Mouse (Mus musculus) myocyte (in vitro differentiated cells): Measurements from ENCODE around the gene Dnajb4. TPM values are rescaled to one million over a fixed set of nuclear protein-coding genes. Genes with fewer than 3 reads are reported as not detected.
"Not testable (repeated sequence)": the region's sequence is repeated elsewhere in the genome, so short reads cannot be mapped to it uniquely, and the experiment has no call there.

Experiments used
- H3K27me3 ChIP-seq: one replicate; pipeline ENCODE4 v1.6.1; 2011; ENCODE audit not compliant: control insufficient read depth, insufficient read depth, insufficient read length
- H3K36me3 ChIP-seq: one replicate; pipeline ENCODE4 v1.6.1; 2011; ENCODE audit not compliant: control insufficient read depth, insufficient read depth
- H3K4me2 ChIP-seq: one replicate; pipeline ENCODE4 v1.6.1; 2011; ENCODE audit warnings: low read depth, control low read depth
- H3K4me3 ChIP-seq: one replicate; pipeline ENCODE4 v1.5.1; 2011; ENCODE audit warnings: mild to moderate bottlenecking, control low read depth, moderate library complexity
- H3K79me2 ChIP-seq: one replicate; pipeline ENCODE4 v1.6.1; 2011; ENCODE audit not compliant: control insufficient read depth, insufficient read depth
- H3ac ChIP-seq: one replicate; pipeline ENCODE4 v1.6.1; 2011; ENCODE audit not compliant: control insufficient read depth, insufficient read length
- CEBPB ChIP-seq: IDR thresholded peaks from 2 replicates; pipeline ENCODE4 v1.6.1; 2011; ENCODE audit warnings: mild to moderate bottlenecking, moderate library complexity; ENCODE audit not compliant: poor library complexity, insufficient read depth, severe bottlenecking
- E2F4 ChIP-seq: IDR thresholded peaks from one replicate; pipeline ENCODE4 v1.6.1; 2011; ENCODE audit warnings: mild to moderate bottlenecking, control low read depth, moderate library complexity; ENCODE audit not compliant: insufficient read depth
- MAX ChIP-seq: IDR thresholded peaks from one replicate; pipeline ENCODE4 v1.6.1; 2011; ENCODE audit warnings: low read depth, mild to moderate bottlenecking, control low read depth
- MYOD1 ChIP-seq, 3 experiments: IDR thresholded peaks; one replicate each; pipeline ENCODE4 v1.6.1; 2011; ENCODE audit warnings: control low read depth in 2 of 3, low read depth in 2 of 3, mild to moderate bottlenecking in 2 of 3, moderate library complexity in 1 of 3; ENCODE audit not compliant: insufficient read length in 2 of 3, control insufficient read depth in 1 of 3
- MYOG ChIP-seq, 3 experiments: IDR thresholded peaks; one replicate each; pipeline ENCODE4 v1.6.1; 2011; ENCODE audit warnings: control low read depth in 2 of 3, low read depth in 2 of 3, mild to moderate bottlenecking in 2 of 3; ENCODE audit not compliant: insufficient read length in 2 of 3, control insufficient read depth in 1 of 3, insufficient read depth in 1 of 3
- POLR2A ChIP-seq: IDR thresholded peaks from one replicate; pipeline ENCODE4 v1.6.1; 2011; ENCODE audit warnings: low read depth, mild to moderate bottlenecking, control low read depth, moderate library complexity; ENCODE audit not compliant: insufficient read length
- POLR2AphosphoS2 ChIP-seq: IDR thresholded peaks from one replicate; pipeline ENCODE4 v1.6.1; 2011; ENCODE audit warnings: low read depth, control low read depth; ENCODE audit not compliant: insufficient read length
- REST ChIP-seq: IDR thresholded peaks from one replicate; pipeline ENCODE4 v1.6.1; 2011; ENCODE audit warnings: mild to moderate bottlenecking, control low read depth, moderate library complexity; ENCODE audit not compliant: insufficient read depth, insufficient read length
- SRF ChIP-seq: IDR thresholded peaks from one replicate; pipeline ENCODE4 v1.6.1; 2011; ENCODE audit warnings: low read depth; ENCODE audit not compliant: control insufficient read depth, insufficient read length
- TCF12 ChIP-seq: IDR thresholded peaks from one replicate; pipeline ENCODE4 v1.6.1; 2011; ENCODE audit warnings: mild to moderate bottlenecking, control low read depth; ENCODE audit not compliant: poor library complexity, insufficient read depth, severe bottlenecking
- TCF3 ChIP-seq: IDR thresholded peaks from one replicate; pipeline ENCODE4 v1.6.1; 2011; ENCODE audit warnings: low read depth, control low read depth; ENCODE audit not compliant: insufficient read length
- USF1 ChIP-seq: IDR thresholded peaks from one replicate; pipeline ENCODE4 v1.6.1; 2011; ENCODE audit warnings: low read depth, mild to moderate bottlenecking, control low read depth, moderate library complexity
- polyA plus RNA-seq: library from polyadenylated mRNA; unstranded; fragments of >200 nt; fragmentation: generic; extraction: Trizol; gene quantifications from one replicate; pipeline ENCODE4 v1.2.1, GENCODE M21; 2012; ENCODE audit warnings: missing spikeins

Dnajb4 gene
- polyA plus RNA-seq, 1 experiment: 8.1 TPM

GRCm38 (mm10) chr3:152142989-152143695, 67.0 kb downstream of the Dnajb4 start:
- TF ChIP-seq POLR2A: no peak
- 0 out of 2 replicates have a peak, but pooled peaks have one; percentile 9 for TF ChIP-seq CEBPB
- peak overlapping the region; percentile 64 for H3K4me2 ChIP-seq
- H3K36me3 ChIP-seq: no peaks in the 10 kb centered on the region
- no peak overlapping the region for H3ac ChIP-seq
- H3K27me3 ChIP-seq: no peaks in the 10 kb centered on the region
- no peaks in the 10 kb centered on the region for H3K79me2 ChIP-seq
- no peak overlapping the region for H3K4me3 ChIP-seq

GRCm38 (mm10) chr3:152142146-152142545, 68.0 kb downstream of the Dnajb4 start:
- TF ChIP-seq USF1: no peak
- no peak for TF ChIP-seq TCF12
- TF ChIP-seq POLR2AphosphoS2: no peak
- no peak for TF ChIP-seq E2F4
- TF ChIP-seq MAX: no peak
- no peak for TF ChIP-seq POLR2A
- TF ChIP-seq MYOD1 (IDR thresholded peaks at IDR 0.05; ENCODE audit: control insufficient read depth in 1 of 3, insufficient read length in 2 of 3, low read depth in 2 of 3): no peak
- TF ChIP-seq MYOG (IDR thresholded peaks at IDR 0.05; ENCODE audit: control insufficient read depth in 1 of 3, insufficient read depth in 1 of 3, insufficient read length in 2 of 3, low read depth in 2 of 3): no peak
- TF ChIP-seq CEBPB: no peak
- no peak for TF ChIP-seq TCF3
- TF ChIP-seq SRF: no peak
- no peak for TF ChIP-seq REST
- H3K36me3 ChIP-seq: no peaks in the 10 kb centered on the region
- H3K4me2 ChIP-seq: peak overlapping the region; percentile 64
- H3K27me3 ChIP-seq: no peaks in the 10 kb centered on the region
- H3ac ChIP-seq: no peak overlapping the region
- no peaks in the 10 kb centered on the region for H3K79me2 ChIP-seq
- no peak overlapping the region for H3K4me3 ChIP-seq

- H3K4me3 ChIP-seq, H3K36me3 ChIP-seq, H3ac ChIP-seq, H3K27me3 ChIP-seq, H3K4me2 ChIP-seq, H3K79me2 ChIP-seq: not testable (repeated sequence)
These were observed 70.8 kb downstream of the Dnajb4 start for GRCm38 (mm10) chr3:152139308-152139707.

DNA sequence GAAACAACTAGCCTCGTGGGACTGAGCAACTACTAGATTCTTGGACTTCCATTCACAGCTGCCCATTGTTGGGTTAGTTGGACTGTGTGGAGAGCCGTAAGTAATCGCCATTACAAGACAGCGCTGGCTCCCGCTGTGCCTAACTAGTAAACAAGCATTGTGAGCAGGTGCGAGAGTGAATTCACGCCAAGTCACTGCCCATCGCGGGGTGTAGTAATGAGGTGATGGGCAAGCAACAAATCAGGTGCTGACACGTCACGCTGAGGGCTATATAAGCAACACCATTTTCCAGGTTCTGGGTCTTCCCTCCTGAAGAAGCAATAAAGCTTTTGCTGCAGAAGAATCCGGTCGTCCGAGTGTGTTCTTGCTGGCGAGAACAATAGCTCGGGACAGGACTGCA, 74.0 kb downstream of the Dnajb4 start:
- not testable (repeated sequence) for H3K79me2 ChIP-seq, H3K4me2 ChIP-seq, H3K27me3 ChIP-seq, H3K4me3 ChIP-seq, H3ac ChIP-seq, H3K36me3 ChIP-seq

DNA sequence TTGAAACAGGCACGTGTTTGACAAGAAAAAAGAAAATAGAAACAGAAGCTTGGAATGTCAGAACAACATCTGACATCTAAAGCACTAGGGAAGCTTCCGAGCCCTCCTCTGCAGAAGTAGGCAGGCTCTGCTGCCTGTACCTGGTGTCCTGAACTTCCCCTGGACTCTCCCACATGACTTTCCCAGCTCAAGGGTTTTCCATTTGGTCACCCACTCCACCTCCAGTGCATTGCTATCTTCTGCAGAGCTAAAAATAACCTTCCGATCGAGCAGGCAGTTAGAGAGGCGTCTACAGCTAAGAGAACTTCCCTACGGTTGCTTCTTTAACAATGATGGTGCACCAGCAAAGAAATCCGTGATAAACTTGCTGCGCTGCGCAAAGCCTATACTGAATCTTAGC, 76.5 kb downstream of the Dnajb4 start:
- Histone ChIP-seq H3K4me3 (no peak overlapping the region), H3K4me2 (no peak overlapping the region), H3K36me3 (no peaks in the 10 kb centered on the region), H3K79me2 (no peaks in the 10 kb centered on the region), H3K27me3 (no peaks in the 10 kb centered on the region), H3ac (no peak overlapping the region)
- TF ChIP-seq E2F4 (no peak), POLR2A (no peak), MYOD1 (IDR thresholded peaks at IDR 0.05; ENCODE audit: control insufficient read depth in 1 of 3, insufficient read length in 2 of 3, low read depth in 2 of 3) (no peak), SRF (no peak), MYOG (IDR thresholded peaks at IDR 0.05; ENCODE audit: control insufficient read depth in 1 of 3, insufficient read depth in 1 of 3, insufficient read length in 2 of 3, low read depth in 2 of 3) (no peak), TCF12 (no peak), USF1 (no peak), REST (no peak), MAX (no peak), CEBPB (no peak), TCF3 (no peak), POLR2AphosphoS2 (no peak)

- Histone ChIP-seq H3K4me2 (no peak overlapping the region), H3K79me2 (no peaks in the 10 kb centered on the region), H3K36me3 (no peaks in the 10 kb centered on the region), H3K27me3 (no peaks in the 10 kb centered on the region), H3ac (no peak overlapping the region), H3K4me3 (no peak overlapping the region)
- TF ChIP-seq POLR2AphosphoS2: no peak
- TF ChIP-seq SRF: no peak
- no peak for TF ChIP-seq E2F4
- TF ChIP-seq USF1: no peak
These were observed 79.1 kb downstream of the Dnajb4 start for GRCm38 (mm10) chr3:152130963-152131362.

DNA sequence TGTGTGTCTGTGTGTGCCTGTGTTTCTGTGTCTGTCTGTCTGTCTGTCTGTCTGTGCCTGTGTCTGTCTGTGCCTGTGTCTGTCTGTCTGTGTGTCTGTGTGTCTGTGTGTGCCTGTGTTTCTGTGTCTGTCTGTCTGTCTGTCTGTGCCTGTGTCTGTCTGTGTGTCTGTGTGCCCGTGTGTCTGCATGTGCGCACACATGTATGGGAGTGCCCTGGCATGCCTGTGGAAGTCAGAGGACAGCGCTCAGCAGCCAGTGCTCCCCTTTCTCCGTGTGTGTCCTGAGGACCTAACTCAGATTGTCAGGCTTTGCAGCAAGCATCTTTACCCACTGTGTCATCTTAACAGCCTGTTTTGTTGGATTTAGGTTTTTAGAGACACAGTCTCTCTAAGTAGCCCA, 80.7 kb downstream of the Dnajb4 start:
- H3K27me3 ChIP-seq, H3K36me3 ChIP-seq, H3K4me2 ChIP-seq, H3K79me2 ChIP-seq, H3ac ChIP-seq, H3K4me3 ChIP-seq: not testable (repeated sequence)
